Mouse (Mus musculus): ENCODE results near the gene Stx1b. TPM values are rescaled to one million over a fixed set of nuclear protein-coding genes. Genes with fewer than 3 reads are reported as not detected.

Stx1b gene
- 16.3 and 19.9 TPM in 2 replicates for polyA plus RNA-seq (2016; fragmentation: Nextera tagmentation; extraction: Ambion mirVana)

GRCm38 (mm10) chr7:127824176-127824871 is at the start of gene Stx1b, which contains the start of gene Stx4a:
Gene Stx1b (minus strand): TSS chr7:127824549.
Gene Stx4a (plus strand): TSS chr7:127824294.
- H3K4me3 ChIP-seq, result peak within 1 kb of the TSS; percentile 80
- H3K9ac ChIP-seq (replicated peaks), result peak within 1 kb of the TSS; percentile 93
- H3K4me1 ChIP-seq, result peaks cover 22% of the 10 kb centered on the region
- 3% methylated on average over 31 of the region's 38 CpGs for WGBS
- ATAC-seq (ENCODE audit: low FRiP score, low read depth), result peak; percentile 90
- H3K36me3 ChIP-seq, result no peaks in the 10 kb centered on the region
- H3K27ac ChIP-seq (replicated peaks), result peak within 1 kb of the TSS; percentile 84
- no peaks in the 10 kb centered on the region for H3K27me3 ChIP-seq
- H3K4me2 ChIP-seq (replicated peaks), result peak within 1 kb of the TSS; percentile 69
- H3K9me3 ChIP-seq, result no peaks in the 10 kb centered on the region

GRCm38 (mm10) chr7:127870136-127870821 is 45.9 kb upstream of the Stx1b start:
- Histone ChIP-seq H3K9me3 (no peaks in the 10 kb centered on the region), H3K4me2 (replicated peaks) (no peak overlapping the region), H3K4me3 (no peak overlapping the region), H3K27ac (replicated peaks) (no peak overlapping the region), H3K4me1 (peaks cover 20% of the 10 kb centered on the region), H3K9ac (replicated peaks) (no peak overlapping the region), H3K27me3 (no peaks in the 10 kb centered on the region), H3K36me3 (peaks cover 59% of the 10 kb centered on the region)
- 83% methylated on average over 5 of the region's 5 CpGs for WGBS
- ATAC-seq (ENCODE audit: low FRiP score, low read depth), result no peak

DNA sequence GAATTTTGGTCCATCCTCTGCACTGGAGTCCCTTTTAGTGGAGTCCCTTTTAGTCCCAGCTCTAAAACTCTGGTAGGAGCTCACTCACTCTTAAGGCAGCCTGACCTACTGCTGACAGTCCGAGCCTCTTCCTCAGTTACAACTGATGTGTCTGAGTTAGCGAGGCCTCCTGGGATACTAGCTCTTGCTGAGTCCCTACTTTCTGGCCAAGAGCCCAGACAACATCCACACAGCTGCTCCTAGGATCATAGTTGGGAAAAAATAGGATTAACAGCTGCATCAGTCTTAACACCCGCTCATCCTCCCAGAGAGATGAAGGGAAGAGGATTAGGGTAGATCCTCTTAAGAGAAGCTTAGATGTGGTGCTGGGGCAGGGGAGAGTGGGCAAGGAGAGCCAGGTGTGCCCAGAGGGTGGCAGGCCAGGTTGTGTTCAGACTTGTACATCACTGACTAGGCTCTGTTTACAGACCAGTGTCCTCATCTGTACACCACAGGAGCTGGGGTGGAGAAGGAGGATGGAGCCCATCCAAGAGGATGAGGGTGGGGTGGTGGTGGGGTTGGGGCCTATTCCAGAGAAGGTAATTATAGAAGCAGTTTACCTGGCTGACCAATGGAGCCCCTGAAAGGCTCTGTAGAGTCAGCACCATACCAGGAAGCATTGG is 44.9 kb upstream of the Stx1b start:
- H3K27me3 ChIP-seq, result no peaks in the 10 kb centered on the region
- WGBS, result 66% methylated on average over 3 of the region's 3 CpGs
- H3K9ac ChIP-seq (replicated peaks), result no peak overlapping the region
- H3K4me2 ChIP-seq (replicated peaks), result no peak overlapping the region
- H3K4me3 ChIP-seq, result no peak overlapping the region
- H3K36me3 ChIP-seq, result peaks cover 69% of the 10 kb centered on the region
- peaks cover 16% of the 10 kb centered on the region for H3K4me1 ChIP-seq
- H3K27ac ChIP-seq (replicated peaks), result no peak overlapping the region
- no peaks in the 10 kb centered on the region for H3K9me3 ChIP-seq
- no peak for ATAC-seq (ENCODE audit: low FRiP score, low read depth)

DNA sequence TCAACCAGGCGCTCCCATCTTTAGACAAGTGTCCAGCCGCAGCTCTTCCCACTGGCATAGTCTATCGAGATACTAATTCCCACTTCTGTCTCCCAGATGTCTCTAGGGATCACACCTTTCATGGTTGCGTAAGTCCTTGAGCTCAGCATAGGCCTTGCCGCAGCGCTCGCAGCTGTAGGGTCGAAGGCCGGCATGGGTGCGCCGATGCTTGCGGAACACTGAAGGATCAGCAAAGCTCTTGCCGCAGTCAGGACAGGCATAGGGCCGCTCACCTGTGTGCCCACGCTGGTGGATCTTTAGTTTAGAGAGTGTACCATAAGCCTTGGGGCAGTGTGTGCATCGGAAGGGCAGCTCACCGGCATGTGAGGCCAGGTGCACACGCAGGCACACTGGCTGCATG is 43.3 kb upstream of the Stx1b start:
- Histone ChIP-seq H3K27ac (replicated peaks) (no peak overlapping the region), H3K9ac (replicated peaks) (no peak overlapping the region), H3K36me3 (peaks cover 59% of the 10 kb centered on the region), H3K9me3 (no peaks in the 10 kb centered on the region), H3K27me3 (no peaks in the 10 kb centered on the region), H3K4me1 (0 out of 2 replicates have a peak, but pooled peaks cover 4% of the 10 kb centered on the region), H3K4me2 (replicated peaks) (no peak overlapping the region), H3K4me3 (no peak overlapping the region)
- WGBS, result 98% methylated on average over 18 of the region's 18 CpGs
- ATAC-seq (ENCODE audit: low FRiP score, low read depth), result no peak

DNA sequence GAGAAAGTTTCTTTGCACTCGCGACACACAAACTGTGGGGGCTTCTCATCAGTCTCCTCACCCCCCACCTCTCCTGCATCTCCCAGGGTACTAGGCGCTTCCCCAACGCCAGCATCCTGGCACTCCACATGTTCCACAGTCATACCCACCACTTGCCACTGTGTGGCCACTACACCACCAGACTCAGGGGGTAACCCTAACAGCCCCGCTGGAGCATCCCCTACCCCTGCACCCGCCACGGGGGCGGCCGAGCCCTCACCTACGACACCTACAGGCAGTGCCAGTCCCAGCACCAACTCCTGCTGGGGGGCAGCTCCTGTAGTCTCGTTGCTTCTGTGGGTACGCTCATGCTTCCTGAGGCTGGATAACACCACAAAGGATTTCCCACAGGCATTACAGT is 42.1 kb upstream of the Stx1b start:
- H3K4me1 ChIP-seq, result 0 out of 2 replicates have a peak, but pooled peaks cover 4% of the 10 kb centered on the region
- no peaks in the 10 kb centered on the region for H3K27me3 ChIP-seq
- no peak overlapping the region for H3K4me3 ChIP-seq
- no peak overlapping the region for H3K27ac ChIP-seq (replicated peaks)
- H3K4me2 ChIP-seq (replicated peaks), result no peak overlapping the region
- no peak overlapping the region for H3K9ac ChIP-seq (replicated peaks)
- peaks cover 53% of the 10 kb centered on the region for H3K36me3 ChIP-seq
- 93% methylated on average over 12 of the region's 12 CpGs for WGBS
- ATAC-seq (ENCODE audit: low FRiP score, low read depth), result no peak
- no peaks in the 10 kb centered on the region for H3K9me3 ChIP-seq

DNA sequence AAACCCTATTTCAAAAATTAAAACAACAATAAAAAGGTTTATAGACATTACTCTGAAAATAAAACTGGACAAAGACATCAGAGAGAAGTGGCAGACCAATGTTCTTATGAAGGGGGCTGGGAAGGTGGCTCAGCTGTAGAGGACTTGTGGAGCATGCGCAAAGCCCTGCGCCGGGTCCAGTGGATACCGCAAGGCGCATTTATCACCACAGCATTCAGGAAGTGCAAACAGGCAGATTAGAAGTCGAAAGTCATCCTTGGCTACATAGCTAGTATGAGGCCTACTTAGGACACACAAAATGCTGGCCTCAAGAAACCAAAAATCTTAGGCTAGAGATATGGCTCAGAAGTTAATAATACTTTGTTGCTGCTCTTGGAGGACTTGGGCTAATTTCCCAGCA is 33.9 kb upstream of the Stx1b start:
- Histone ChIP-seq H3K4me3 (no peak overlapping the region), H3K27ac (replicated peaks) (no peak overlapping the region), H3K4me1 (no peaks in the 10 kb centered on the region), H3K9ac (replicated peaks) (no peak overlapping the region), H3K36me3 (0 out of 2 replicates have a peak, but pooled peaks cover 4% of the 10 kb centered on the region), H3K27me3 (no peaks in the 10 kb centered on the region), H3K9me3 (no peaks in the 10 kb centered on the region), H3K4me2 (replicated peaks) (no peak overlapping the region)
- 92% methylated on average over 6 of the region's 6 CpGs for WGBS
- ATAC-seq (ENCODE audit: low FRiP score, low read depth), result no peak

DNA sequence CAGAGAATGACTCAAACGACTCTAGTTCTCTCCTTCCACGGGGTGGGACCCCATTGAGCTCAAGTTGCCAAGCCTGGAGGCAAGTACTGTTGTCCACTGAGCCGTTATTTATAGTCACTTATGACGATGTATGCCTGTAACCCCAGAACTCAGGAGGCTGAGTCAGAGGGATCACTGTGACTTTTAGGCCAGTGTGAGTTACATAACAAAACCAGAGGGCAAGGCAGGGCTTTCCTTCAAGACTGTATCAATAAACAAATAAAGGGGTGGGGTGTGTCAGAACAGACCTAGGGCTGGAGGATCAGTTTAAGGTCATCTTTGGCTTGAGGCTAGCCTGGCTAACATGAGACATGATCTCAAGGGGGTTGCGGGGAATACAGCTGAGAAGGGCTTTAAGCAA is 26.6 kb upstream of the Stx1b start:
- H3K4me2 ChIP-seq (replicated peaks), result no peak overlapping the region
- no peak for ATAC-seq (ENCODE audit: low FRiP score, low read depth)
- H3K9ac ChIP-seq (replicated peaks), result no peak overlapping the region
- WGBS, result 78% methylated on average over 5 of the region's 5 CpGs
- no peak overlapping the region for H3K4me3 ChIP-seq
- H3K36me3 ChIP-seq, result no peaks in the 10 kb centered on the region; the same call in 1 of the 2 replicates
- no peaks in the 10 kb centered on the region for H3K9me3 ChIP-seq
- H3K4me1 ChIP-seq, result no peaks in the 10 kb centered on the region
- H3K27ac ChIP-seq (replicated peaks), result no peak overlapping the region
- H3K27me3 ChIP-seq, result no peaks in the 10 kb centered on the region

- no peaks in the 10 kb centered on the region for H3K9me3 ChIP-seq
- no peak overlapping the region for H3K27ac ChIP-seq (replicated peaks)
- 81% methylated on average over 6 of the region's 6 CpGs for WGBS
- no peaks in the 10 kb centered on the region for H3K4me1 ChIP-seq
- no peaks in the 10 kb centered on the region for H3K27me3 ChIP-seq
- no peak for ATAC-seq (ENCODE audit: low FRiP score, low read depth)
- no peak overlapping the region for H3K4me3 ChIP-seq
- H3K9ac ChIP-seq (replicated peaks), result no peak overlapping the region
- no peak overlapping the region for H3K4me2 ChIP-seq (replicated peaks)
- no peaks in the 10 kb centered on the region; the same call in 1 of the 2 replicates for H3K36me3 ChIP-seq
Measured at GRCm38 (mm10) chr7:127849973-127850875, 25.9 kb upstream of the Stx1b start.

DNA sequence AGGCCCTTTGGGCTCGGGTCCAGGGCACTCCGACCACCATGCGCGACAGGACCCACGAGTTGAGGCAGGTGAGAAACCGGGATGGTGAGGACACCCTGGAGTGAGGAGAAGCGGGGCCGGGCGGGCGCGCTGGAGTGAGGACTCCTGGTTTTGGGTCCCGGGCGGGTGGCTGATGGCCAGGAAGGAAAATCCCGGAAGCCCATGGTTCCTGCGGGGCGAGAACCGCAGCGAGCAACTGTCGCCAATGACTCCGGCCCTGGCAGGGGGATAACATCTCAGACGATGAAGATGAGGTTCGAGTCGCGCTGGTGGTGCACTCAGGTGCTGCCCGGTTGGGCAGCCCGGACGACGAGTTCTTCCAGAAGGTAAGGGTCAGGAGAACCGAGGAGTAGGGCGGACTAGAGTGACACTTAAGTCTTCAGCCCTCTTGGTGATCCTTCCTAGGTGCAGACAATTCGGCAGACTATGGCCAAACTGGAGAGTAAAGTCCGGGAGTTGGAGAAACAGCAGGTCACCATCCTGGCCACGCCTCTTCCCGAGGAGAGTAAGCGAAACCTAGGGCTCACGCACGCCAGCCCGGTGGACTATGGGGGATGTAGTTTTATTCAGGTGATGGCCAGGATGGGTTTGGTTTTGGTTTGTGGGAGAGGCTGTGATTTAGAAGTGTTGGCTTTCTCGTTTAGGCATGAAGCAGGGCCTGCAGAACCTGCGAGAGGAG is 17.8 kb upstream of the Stx1b start:
- Histone ChIP-seq H3K27me3 (no peaks in the 10 kb centered on the region; the same call in none of the 2 replicates), H3K9ac (replicated peaks) (peak overlapping the region; percentile 61), H3K4me2 (replicated peaks) (peak overlapping the region; percentile 100), H3K4me3 (peak overlapping the region; percentile 68), H3K27ac (replicated peaks) (peak overlapping the region; percentile 83), H3K4me1 (peaks cover 7% of the 10 kb centered on the region; the same call in 1 of the 2 replicates), H3K9me3 (no peaks in the 10 kb centered on the region), H3K36me3 (no peaks in the 10 kb centered on the region)
- under 1% methylated on average over 40 of the region's 40 CpGs for WGBS
- ATAC-seq (ENCODE audit: low FRiP score, low read depth), result peak; percentile 47

DNA sequence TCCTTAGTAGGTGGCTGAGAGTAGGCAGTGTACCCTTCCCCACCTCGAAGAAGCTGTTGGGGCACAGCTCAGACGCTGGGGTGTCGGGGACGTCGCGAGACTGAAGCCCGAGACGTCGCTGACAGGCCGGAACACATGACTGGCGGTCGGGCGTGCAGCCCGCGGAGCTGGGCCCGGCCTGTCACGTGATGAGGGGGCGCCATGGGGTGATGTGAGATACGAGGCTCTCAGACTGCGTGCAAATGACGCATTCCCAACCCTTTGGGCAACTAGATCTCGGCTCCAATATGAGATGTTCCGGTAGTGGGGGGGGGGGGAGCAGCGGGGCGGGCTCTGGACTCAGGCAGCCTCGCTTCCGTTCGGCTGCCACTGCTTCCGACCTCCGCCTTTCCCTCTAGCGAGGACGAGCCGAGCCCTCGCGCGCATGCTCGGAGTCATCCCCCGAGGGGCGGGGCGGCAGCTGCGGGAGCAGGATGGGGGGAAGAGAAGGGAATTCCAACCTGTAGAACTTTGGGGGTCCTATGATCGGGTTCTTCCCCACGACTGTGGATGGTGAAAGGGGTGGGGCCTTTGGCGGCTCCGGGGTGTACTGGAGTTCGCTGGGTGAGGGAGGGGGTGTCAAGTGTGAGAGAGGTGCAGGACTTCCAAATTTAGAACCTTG is 17.1 kb upstream of the Stx1b start:
- Histone ChIP-seq H3K9me3 (no peaks in the 10 kb centered on the region), H3K4me1 (peaks cover 7% of the 10 kb centered on the region; the same call in 1 of the 2 replicates), H3K9ac (replicated peaks) (peak overlapping the region; percentile 61), H3K4me3 (peak overlapping the region; percentile 68), H3K27ac (replicated peaks) (peak overlapping the region; percentile 83), H3K36me3 (no peaks in the 10 kb centered on the region), H3K4me2 (replicated peaks) (peak overlapping the region; percentile 100), H3K27me3 (no peaks in the 10 kb centered on the region; the same call in none of the 2 replicates)
- ATAC-seq (ENCODE audit: low FRiP score, low read depth), result peak; percentile 92
- WGBS, result under 1% methylated on average over 39 of the region's 46 CpGs
